ENCODE assay signal across 7 mouse cellular contexts in genomic region chr2:35109924-35110304, GRCm38 (mm10). TPM values are rescaled to one million over a fixed set of nuclear protein-coding genes. Genes with fewer than 3 reads are reported as not detected.
A peak's percentile ranks its signal among the peaks of the same experiment; 100 is the strongest.
DNase-seq lines count a peak whose midpoint lies in the region; ATAC-seq and TF ChIP-seq lines count a peak whose summit lies in the region.

No protein-coding gene starts in this region.

- peak overlapping the region; percentile 86 for H3K9ac ChIP-seq in lung, postnatal 0 days (replicated peaks; ENCODE audit: low read depth)
- H3K9ac ChIP-seq in liver, embryonic 12.5 days = peak overlapping the region; percentile 84
- peak overlapping the region; percentile 93 for H3K9ac ChIP-seq in stomach, embryonic 16.5 days (ENCODE audit: low read length)

- TF ChIP-seq EP300 in lung, postnatal 0 days (IDR thresholded peaks at IDR 0.05) = no peak

- H3K27ac ChIP-seq in lung, postnatal 0 days (ENCODE audit: low read length) = peak overlapping the region; percentile 97
- H3K27ac ChIP-seq in forebrain, embryonic 10.5 days = peak overlapping the region; percentile 93
- peak overlapping the region; percentile 89 for H3K27ac ChIP-seq in liver, embryonic 12.5 days
- peak overlapping the region; percentile 90 for H3K27ac ChIP-seq in stomach, embryonic 16.5 days (ENCODE audit: low read length)

- H3K4me3 ChIP-seq in lung, postnatal 0 days (ENCODE audit: low read depth, low read length) = peak overlapping the region; percentile 79
- peak overlapping the region; percentile 85 for H3K4me3 ChIP-seq in forebrain, embryonic 10.5 days
- peak overlapping the region; percentile 88 for H3K4me3 ChIP-seq in liver, embryonic 12.5 days
- H3K4me3 ChIP-seq in stomach, embryonic 16.5 days (replicated peaks; ENCODE audit: low read length) = peak overlapping the region; percentile 94

- DNase-seq in lung, postnatal 0 days (ENCODE audit: low spot score) = no peak
- DNase-seq in lung, postnatal 10 days = no peak
- DNase-seq in forebrain, embryonic 10.5 days (ENCODE audit: extremely low spot score, low spot score) = no peak
- no peak for DNase-seq in frontal cortex, postnatal 36 days (ENCODE audit: low spot score in 2 of 2)
- DNase-seq in gastrocnemius, postnatal 10 days = no peak

- TF ChIP-seq CTCF in lung, postnatal 0 days (IDR thresholded peaks at IDR 0.05) = no peak

- H3K4me2 ChIP-seq in lung, postnatal 0 days (replicated peaks; ENCODE audit: low read depth, low read length) = peak overlapping the region; percentile 69
- peak overlapping the region; percentile 90 for H3K4me2 ChIP-seq in liver, embryonic 12.5 days
- H3K4me2 ChIP-seq in stomach, embryonic 16.5 days (ENCODE audit: low read depth, low read length) = peak overlapping the region; percentile 82

- H3K27me3 ChIP-seq in lung, postnatal 0 days (replicated peaks; ENCODE audit: insufficient read depth, low read length) = no peaks in the 10 kb centered on the region
- H3K27me3 ChIP-seq in forebrain, embryonic 10.5 days (ENCODE audit: poor library complexity, severe bottlenecking) = no peaks in the 10 kb centered on the region
- H3K27me3 ChIP-seq in liver, embryonic 12.5 days (replicated peaks) = no peaks in the 10 kb centered on the region
- no peaks in the 10 kb centered on the region for H3K27me3 ChIP-seq in stomach, embryonic 16.5 days (ENCODE audit: control insufficient read depth, insufficient read depth, low read length)

- no peaks in the 10 kb centered on the region; the same call in 1 of the 2 replicates for H3K36me3 ChIP-seq in lung, postnatal 0 days (ENCODE audit: insufficient read depth, low read length)
- H3K36me3 ChIP-seq in forebrain, embryonic 10.5 days (replicated peaks) = peaks cover 9% of the 10 kb centered on the region
- peaks cover 4% of the 10 kb centered on the region; the same call in 1 of the 2 replicates for H3K36me3 ChIP-seq in liver, embryonic 12.5 days
- 0 out of 2 replicates have a peak, but pooled peaks cover 3% of the 10 kb centered on the region for H3K36me3 ChIP-seq in stomach, embryonic 16.5 days (ENCODE audit: control insufficient read depth, insufficient read depth, low read length)

- WGBS in lung, postnatal 0 days = 2% methylated on average over 13 of the region's 13 CpGs
- WGBS in forebrain, embryonic 10.5 days = 2% methylated on average over 13 of the region's 13 CpGs
- 1% methylated on average over 13 of the region's 13 CpGs for WGBS in liver, embryonic 12.5 days (ENCODE audit: insufficient replicate concordance)
- 2% methylated on average over 13 of the region's 13 CpGs for WGBS in stomach, embryonic 16.5 days

- no peaks in the 10 kb centered on the region for H3K9me3 ChIP-seq in lung, postnatal 0 days (ENCODE audit: low read length)
- no peaks in the 10 kb centered on the region for H3K9me3 ChIP-seq in forebrain, embryonic 10.5 days
- no peaks in the 10 kb centered on the region for H3K9me3 ChIP-seq in liver, embryonic 12.5 days (replicated peaks)
- no peaks in the 10 kb centered on the region for H3K9me3 ChIP-seq in stomach, embryonic 16.5 days (replicated peaks; ENCODE audit: control insufficient read depth, low read length)

- no peaks in the 10 kb centered on the region for H3K4me1 ChIP-seq in lung, postnatal 0 days (ENCODE audit: insufficient read depth, low read depth, low read length)
- H3K4me1 ChIP-seq in forebrain, embryonic 10.5 days = peaks cover 17% of the 10 kb centered on the region
- peaks cover 25% of the 10 kb centered on the region for H3K4me1 ChIP-seq in liver, embryonic 12.5 days
- no peaks in the 10 kb centered on the region for H3K4me1 ChIP-seq in stomach, embryonic 16.5 days (ENCODE audit: control insufficient read depth, insufficient read depth, low read length)

- ATAC-seq in lung, postnatal 0 days = no peak
- ATAC-seq in liver, embryonic 12.5 days = no peak
- no peak for ATAC-seq in stomach, embryonic 16.5 days (ENCODE audit: insufficient read depth, low FRiP score)

RNA-seq across cellular contexts. Expression of gene Cntrl, which starts 0.6 kb away (rescaled TPM):
- polyA plus RNA-seq in lung, postnatal 0 days (2015; fragmentation: Nextera tagmentation; extraction: Ambion mirVana) = 20.1 and 21.3 TPM in 2 replicates
- 29.5 and 29.9 TPM in 2 replicates for polyA plus RNA-seq in forebrain, embryonic 10.5 days (2016; fragmentation: Nextera tagmentation; extraction: Ambion mirVana)
- polyA plus RNA-seq in liver, embryonic 12.5 days (2016; fragmentation: Nextera tagmentation; extraction: Ambion mirVana) = 10.9 and 12.7 TPM in 2 replicates
- polyA plus RNA-seq in stomach, embryonic 16.5 days (2015; fragmentation: Nextera tagmentation; extraction: Ambion mirVana) = 15.5 and 18.4 TPM in 2 replicates
- 1 to 10 TPM; 7.7 to 9.8 TPM for total RNA-seq in gastrocnemius, postnatal 10 days (2021)

RNA-seq across cellular contexts. Expression of gene AI182371, which starts 8.6 kb away (rescaled TPM):
- polyA plus RNA-seq in lung, postnatal 0 days (2015; fragmentation: Nextera tagmentation; extraction: Ambion mirVana) = 1.4 and 3.0 TPM in 2 replicates
- polyA plus RNA-seq in forebrain, embryonic 10.5 days (2016; fragmentation: Nextera tagmentation; extraction: Ambion mirVana) = 0.14 and 0.19 TPM in 2 replicates
- polyA plus RNA-seq in liver, embryonic 12.5 days (2016; fragmentation: Nextera tagmentation; extraction: Ambion mirVana) = 5.3 and 5.5 TPM in 2 replicates
- 1.8 and 2.5 TPM in 2 replicates for polyA plus RNA-seq in stomach, embryonic 16.5 days (2015; fragmentation: Nextera tagmentation; extraction: Ambion mirVana)
- total RNA-seq in gastrocnemius, postnatal 10 days (2021) = under 1 TPM in 1 of 2 experiments, not detected in 1; 0.38 TPM

RNA-seq across cellular contexts. Expression of gene Hc, which starts 48.7 kb away (rescaled TPM):
- polyA plus RNA-seq in lung, postnatal 0 days (2015; fragmentation: Nextera tagmentation; extraction: Ambion mirVana) = 149 and 172 TPM in 2 replicates
- polyA plus RNA-seq in forebrain, embryonic 10.5 days (2016; fragmentation: Nextera tagmentation; extraction: Ambion mirVana) = 0.42 and 1.1 TPM in 2 replicates
- 14.2 and 16.0 TPM in 2 replicates for polyA plus RNA-seq in liver, embryonic 12.5 days (2016; fragmentation: Nextera tagmentation; extraction: Ambion mirVana)
- 2.3 and 3.2 TPM in 2 replicates for polyA plus RNA-seq in stomach, embryonic 16.5 days (2015; fragmentation: Nextera tagmentation; extraction: Ambion mirVana)
- under 1 TPM in 1 of 2 experiments, not detected in 1; 0.18 TPM for total RNA-seq in gastrocnemius, postnatal 10 days (2021)
